Mouse (Mus musculus): ENCODE data around the gene Ctu2. TPM values are rescaled to one million over a fixed set of nuclear protein-coding genes. Genes with fewer than 3 reads are reported as not detected.
A peak's percentile ranks its signal among the peaks of the same experiment; 100 is the strongest.

Gene Ctu2
- polyA plus RNA-seq, 1 experiment from 2014 or later: 84.7 TPM

DNA sequence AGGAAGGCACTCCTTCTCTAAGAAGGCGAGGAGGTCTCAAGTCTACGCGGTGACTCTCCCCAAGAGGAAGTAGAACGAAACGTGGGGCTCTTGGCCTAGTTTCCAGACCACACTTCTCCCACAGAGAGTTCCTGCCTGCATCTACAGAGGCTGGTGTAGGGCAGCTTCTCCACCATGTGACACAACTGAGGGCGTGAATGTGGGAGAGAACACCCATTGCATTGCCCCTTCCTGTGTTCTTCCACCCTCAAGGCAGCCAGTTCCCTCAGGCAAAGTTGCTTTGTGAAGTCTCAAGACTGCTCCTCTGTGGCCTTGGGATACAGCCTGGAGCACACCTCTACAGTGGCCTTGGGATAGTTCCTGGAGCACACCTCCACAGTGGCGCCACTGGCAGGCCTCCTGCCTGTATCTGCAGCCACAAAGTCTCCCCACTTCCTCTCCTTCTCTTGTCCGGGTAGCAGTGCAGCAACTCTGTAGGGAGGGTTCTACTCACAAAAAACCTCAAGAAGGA lies 2.0 kb upstream of the Ctu2 start:
- Histone ChIP-seq H3K9me3 (no peaks in the 10 kb centered on the region), H3K4me3 (no peak overlapping the region), H3K27ac (no peak overlapping the region), H3K27me3 (ENCODE audit: poor library complexity, severe bottlenecking) (no peaks in the 10 kb centered on the region), H3K4me1 (peaks cover 31% of the 10 kb centered on the region), H3K36me3 (replicated peaks) (peaks cover 60% of the 10 kb centered on the region)
- WGBS: 90% methylated on average over 8 of the region's 8 CpGs
- DNase-seq (ENCODE audit: extremely low spot score, low spot score): no peak

DNA sequence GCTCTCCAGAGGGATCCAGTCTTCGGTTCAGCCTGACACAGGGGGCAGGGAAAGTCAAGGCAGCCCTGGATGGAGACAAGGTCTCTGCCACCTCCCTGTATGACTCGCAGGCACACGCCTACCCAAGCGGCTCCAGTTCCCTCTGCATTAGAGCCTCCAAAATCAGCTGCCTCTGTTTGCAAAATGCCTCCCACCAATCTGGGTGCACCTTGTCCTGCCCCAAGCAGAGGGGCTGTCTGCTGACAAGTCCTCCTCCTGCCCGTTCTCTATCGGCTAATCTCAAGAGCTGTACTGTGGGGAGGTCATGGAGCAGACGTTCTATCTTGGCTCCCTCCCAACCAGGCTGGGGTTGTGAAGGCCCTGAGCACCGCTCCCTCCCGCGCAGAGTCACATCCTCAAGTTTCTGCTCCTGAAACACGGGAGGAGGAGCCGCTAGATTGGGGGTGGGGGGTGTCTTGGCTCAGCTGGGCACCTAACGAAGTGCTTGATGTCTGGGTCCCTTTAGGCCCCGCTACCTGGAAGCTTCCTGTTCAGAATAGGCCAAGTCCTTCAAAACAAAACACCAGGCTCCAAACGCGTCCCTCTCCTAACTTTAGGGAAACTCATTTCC lies 887 bp upstream of the Ctu2 start:
- Histone ChIP-seq H3K27me3 (ENCODE audit: poor library complexity, severe bottlenecking) (no peaks in the 10 kb centered on the region), H3K9me3 (no peaks in the 10 kb centered on the region), H3K36me3 (replicated peaks) (peaks cover 61% of the 10 kb centered on the region), H3K4me3 (peak overlapping the region; percentile 98), H3K4me1 (peaks cover 31% of the 10 kb centered on the region), H3K27ac (peak overlapping the region; percentile 91)
- no peak for DNase-seq (ENCODE audit: extremely low spot score, low spot score)
- 21% methylated on average over 16 of the region's 16 CpGs for WGBS

DNA sequence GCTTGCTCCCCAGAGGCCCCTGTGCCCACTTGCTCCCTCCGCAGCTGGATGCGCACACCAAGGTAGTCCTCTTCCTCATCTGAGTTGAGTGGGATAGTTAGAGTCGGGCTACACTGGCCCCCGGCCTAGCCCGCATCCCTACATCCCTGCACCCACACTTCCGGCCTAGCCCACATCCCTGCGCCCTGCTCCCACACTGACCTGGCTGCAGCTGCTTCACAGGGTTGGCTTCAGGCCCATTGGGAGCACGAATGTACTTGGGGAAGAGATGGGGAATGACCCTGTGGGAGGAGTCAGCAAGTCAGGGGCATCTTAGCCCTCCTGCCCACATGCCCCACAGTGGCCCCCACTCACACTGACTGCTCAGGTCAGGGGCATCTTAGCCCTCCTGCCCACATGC lies 6.5 kb downstream of the Ctu2 start:
- H3K27me3 ChIP-seq (ENCODE audit: poor library complexity, severe bottlenecking): no peaks in the 10 kb centered on the region
- peaks cover 2% of the 10 kb centered on the region for H3K4me1 ChIP-seq
- H3K36me3 ChIP-seq (replicated peaks): peaks cover 99% of the 10 kb centered on the region
- no peaks in the 10 kb centered on the region for H3K9me3 ChIP-seq
- H3K4me3 ChIP-seq: no peak overlapping the region
- no peak overlapping the region for H3K27ac ChIP-seq
- no peak for DNase-seq (ENCODE audit: extremely low spot score, low spot score)
- WGBS: 97% methylated on average over 8 of the region's 8 CpGs

DNA sequence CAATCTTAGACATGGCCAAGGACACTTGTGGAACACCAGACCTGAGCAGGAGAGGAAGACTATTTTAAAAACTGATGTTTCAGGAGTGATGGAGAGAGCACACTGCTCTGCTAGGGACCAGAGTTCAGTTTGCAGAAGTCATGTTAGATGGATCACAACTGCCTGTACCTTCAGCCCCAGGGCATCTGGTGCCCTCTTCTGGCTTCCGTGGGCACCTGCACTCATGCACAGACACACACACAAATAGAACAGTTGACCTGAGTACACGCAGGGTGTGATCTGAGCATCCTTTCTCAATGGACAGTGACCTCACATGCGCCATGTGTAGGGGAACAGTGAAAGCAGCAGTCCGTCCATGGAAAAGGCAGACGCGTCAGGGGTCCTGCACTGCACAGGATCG lies 7.9 kb downstream of the Ctu2 start:
- Histone ChIP-seq H3K27ac (no peak overlapping the region), H3K4me3 (no peak overlapping the region), H3K36me3 (replicated peaks) (peaks cover 99% of the 10 kb centered on the region), H3K4me1 (no peaks in the 10 kb centered on the region), H3K9me3 (no peaks in the 10 kb centered on the region), H3K27me3 (ENCODE audit: poor library complexity, severe bottlenecking) (no peaks in the 10 kb centered on the region)
- WGBS: 96% methylated on average over 7 of the region's 7 CpGs
- DNase-seq (ENCODE audit: extremely low spot score, low spot score): no peak

DNA sequence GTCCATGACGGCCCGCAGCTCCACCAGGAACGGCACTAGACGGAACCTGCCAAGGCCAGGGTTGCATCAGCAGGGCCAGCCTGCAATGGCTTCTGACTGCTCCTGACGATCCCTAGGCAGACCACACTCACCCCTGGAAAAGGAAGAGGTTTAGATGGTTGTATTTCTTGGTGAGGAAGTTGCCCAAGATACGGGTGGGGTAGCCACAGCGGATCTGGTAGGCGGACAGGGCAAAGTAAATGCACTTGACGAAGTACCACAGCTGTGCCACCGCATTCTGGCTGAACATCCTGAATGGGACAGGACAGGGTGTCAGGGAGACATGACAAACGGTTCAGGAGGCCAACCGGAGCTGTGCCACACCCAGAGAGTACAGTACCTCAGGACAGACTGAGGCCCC lies 8.9 kb downstream of the Ctu2 start:
- H3K4me1 ChIP-seq: no peaks in the 10 kb centered on the region
- no peak overlapping the region for H3K27ac ChIP-seq
- no peaks in the 10 kb centered on the region for H3K9me3 ChIP-seq
- peaks cover 99% of the 10 kb centered on the region for H3K36me3 ChIP-seq (replicated peaks)
- 93% methylated on average over 12 of the region's 12 CpGs for WGBS
- no peak overlapping the region for H3K4me3 ChIP-seq
- DNase-seq (ENCODE audit: extremely low spot score, low spot score): no peak
- H3K27me3 ChIP-seq (ENCODE audit: poor library complexity, severe bottlenecking): no peaks in the 10 kb centered on the region

DNA sequence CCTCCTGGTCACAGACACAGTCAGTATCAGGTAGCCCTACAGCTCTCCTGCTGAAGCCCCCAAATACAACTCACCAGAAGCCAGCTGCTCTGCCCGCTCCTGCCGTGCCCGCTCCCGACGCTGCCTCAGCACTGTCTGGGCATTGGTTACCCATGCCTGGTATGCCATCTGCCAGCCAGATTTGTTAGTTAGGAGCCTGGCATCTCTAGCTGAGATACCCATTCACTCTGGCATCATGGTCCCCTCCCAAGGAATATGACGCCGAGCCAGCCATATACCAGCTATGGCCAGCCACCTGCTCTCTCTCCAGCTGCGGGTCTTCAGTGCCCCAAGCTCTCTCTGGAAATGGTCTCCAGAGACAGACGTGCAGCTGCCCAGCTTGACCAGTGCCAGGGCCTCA lies 12.4 kb downstream of the Ctu2 start:
- H3K36me3 ChIP-seq (replicated peaks): peaks cover 85% of the 10 kb centered on the region
- no peaks in the 10 kb centered on the region for H3K27me3 ChIP-seq (ENCODE audit: poor library complexity, severe bottlenecking)
- no peak for DNase-seq (ENCODE audit: extremely low spot score, low spot score)
- no peak overlapping the region for H3K27ac ChIP-seq
- WGBS: 95% methylated on average over 9 of the region's 9 CpGs
- no peaks in the 10 kb centered on the region; the same call in 1 of the 2 replicates for H3K9me3 ChIP-seq
- H3K4me3 ChIP-seq: no peak overlapping the region
- no peaks in the 10 kb centered on the region for H3K4me1 ChIP-seq

DNA sequence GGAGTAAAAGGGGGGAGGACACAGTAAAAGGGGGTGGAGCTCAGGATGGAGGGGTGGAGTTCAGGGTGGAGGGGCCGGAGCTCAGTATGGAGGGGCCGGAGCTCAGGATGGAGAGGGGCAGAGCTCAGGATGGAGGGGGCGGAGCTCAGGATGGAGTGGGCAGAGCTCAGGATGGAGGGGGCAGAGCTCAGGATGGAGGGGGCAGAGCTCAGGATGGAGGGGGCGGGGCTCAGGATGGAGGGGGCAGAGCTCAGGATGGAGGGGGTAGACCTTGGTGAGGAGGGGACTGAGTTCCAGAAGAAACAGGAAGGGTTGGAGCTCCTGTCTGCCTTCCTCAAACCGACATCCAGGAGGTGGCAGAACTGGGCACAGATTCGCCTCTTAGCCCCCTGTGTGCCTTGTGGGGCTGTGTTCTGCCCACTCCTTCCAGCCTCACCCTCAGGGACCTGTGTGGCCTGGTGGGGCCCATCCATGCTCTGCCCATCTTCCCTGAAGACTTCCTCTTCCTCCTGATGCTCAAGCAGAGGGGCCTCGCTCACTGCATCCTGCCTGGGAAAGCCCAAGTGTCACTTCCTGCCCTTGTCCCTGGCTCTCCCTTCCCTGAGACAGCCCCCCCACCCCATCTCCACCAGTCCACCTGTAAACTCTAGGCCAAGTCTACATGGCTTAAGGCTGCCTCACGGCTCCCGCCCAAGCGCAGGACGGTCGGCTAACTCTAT lies 21.2 kb downstream of the Ctu2 start:
- H3K36me3 ChIP-seq (replicated peaks): peaks cover 53% of the 10 kb centered on the region
- peaks cover 8% of the 10 kb centered on the region; the same call in 1 of the 2 replicates for H3K4me1 ChIP-seq
- DNase-seq (ENCODE audit: extremely low spot score, low spot score): no peak

DNA sequence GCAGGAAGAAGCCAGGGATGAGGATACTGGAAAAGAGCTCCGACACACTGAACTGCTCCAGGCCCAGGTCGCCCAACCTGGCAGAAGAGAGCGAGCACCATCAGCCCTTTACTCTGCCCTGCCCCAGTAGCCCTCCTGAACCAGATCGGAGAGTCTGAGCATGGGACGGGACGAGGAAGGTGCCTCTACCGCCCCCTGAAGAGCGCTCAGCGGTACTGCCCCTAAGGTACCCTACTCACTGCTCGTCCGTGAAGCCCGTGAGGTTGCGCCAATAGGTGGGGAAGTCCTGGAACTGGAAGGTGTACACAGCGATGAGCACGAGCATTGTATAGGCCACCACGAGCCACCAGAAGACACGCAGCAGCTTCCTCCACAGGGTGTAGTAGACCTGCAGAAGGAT lies 22.0 kb downstream of the Ctu2 start:
- DNase-seq (ENCODE audit: extremely low spot score, low spot score): no peak
- Histone ChIP-seq H3K4me1 (peaks cover 8% of the 10 kb centered on the region; the same call in 1 of the 2 replicates), H3K36me3 (replicated peaks) (peaks cover 49% of the 10 kb centered on the region), H3K4me3 (no peak overlapping the region), H3K9me3 (no peaks in the 10 kb centered on the region), H3K27ac (no peak overlapping the region), H3K27me3 (ENCODE audit: poor library complexity, severe bottlenecking) (no peaks in the 10 kb centered on the region)
- WGBS: 70% methylated on average over 17 of the region's 17 CpGs

More for the DNA sequence above, 21.2 kb downstream of the Ctu2 start:
- Histone ChIP-seq H3K27me3 (ENCODE audit: poor library complexity, severe bottlenecking) (no peaks in the 10 kb centered on the region), H3K4me3 (no peak overlapping the region), H3K9me3 (no peaks in the 10 kb centered on the region; the same call in 1 of the 2 replicates), H3K27ac (no peak overlapping the region)
- WGBS: 89% methylated on average over 12 of the region's 12 CpGs

DNA sequence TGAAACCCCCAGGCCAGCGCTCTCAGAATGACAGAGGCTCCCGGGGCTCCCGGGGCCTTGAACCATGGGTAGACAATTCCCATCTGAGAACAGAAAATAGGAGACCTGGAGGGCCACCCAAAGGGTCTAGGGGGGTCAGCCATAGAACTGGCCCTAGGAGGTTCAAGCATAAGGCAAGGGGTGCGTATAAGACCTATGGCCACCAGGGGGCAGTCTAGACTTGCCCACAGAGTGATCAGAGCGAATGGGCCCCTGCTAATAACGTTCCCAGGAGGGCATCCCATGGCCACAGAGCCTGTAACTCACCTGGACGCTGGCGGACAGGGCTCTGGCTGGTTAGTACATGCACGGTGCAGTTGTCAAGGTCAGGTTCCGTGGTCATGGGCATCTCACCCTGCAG lies 24.9 kb downstream of the Ctu2 start:
- no peak overlapping the region for H3K4me3 ChIP-seq
- peaks cover 38% of the 10 kb centered on the region for H3K36me3 ChIP-seq (replicated peaks)
- no peaks in the 10 kb centered on the region for H3K9me3 ChIP-seq
- peaks cover 17% of the 10 kb centered on the region; the same call in 1 of the 2 replicates for H3K4me1 ChIP-seq
- 40% methylated on average over 10 of the region's 10 CpGs for WGBS
- no peak overlapping the region for H3K27ac ChIP-seq
- peak; percentile 78 for DNase-seq (ENCODE audit: extremely low spot score, low spot score)
- H3K27me3 ChIP-seq (ENCODE audit: poor library complexity, severe bottlenecking): no peaks in the 10 kb centered on the region

DNA sequence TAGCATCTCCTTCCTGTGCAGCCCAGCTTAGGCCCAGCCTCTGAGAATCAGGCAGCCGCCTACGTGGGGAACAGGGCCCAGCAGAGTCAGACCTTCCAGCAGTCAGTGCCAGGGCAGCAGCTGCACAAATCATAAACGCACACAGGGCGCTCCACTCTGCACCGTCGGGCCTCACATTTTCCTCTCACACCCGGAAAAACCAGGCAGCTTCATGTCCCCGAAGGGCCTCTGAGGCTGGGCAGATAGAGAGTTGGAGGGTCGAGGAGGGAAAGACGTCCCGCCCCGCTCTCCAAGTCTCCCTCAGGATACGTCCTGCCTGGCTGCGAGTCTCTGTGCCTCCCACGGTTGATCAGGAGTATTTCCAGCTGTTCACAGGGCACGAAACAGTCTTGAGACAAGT lies 35.6 kb downstream of the Ctu2 start:
- peaks cover 4% of the 10 kb centered on the region for H3K4me1 ChIP-seq
- WGBS: 88% methylated on average over 16 of the region's 16 CpGs
- H3K36me3 ChIP-seq (replicated peaks): peaks cover 1% of the 10 kb centered on the region; the same call in 1 of the 2 replicates
- peak overlapping the region; percentile 1; the same call in 1 of the 2 replicates for H3K27ac ChIP-seq
- DNase-seq (ENCODE audit: extremely low spot score, low spot score): no peak
- no peaks in the 10 kb centered on the region for H3K9me3 ChIP-seq
- no peaks in the 10 kb centered on the region for H3K27me3 ChIP-seq (ENCODE audit: poor library complexity, severe bottlenecking)
- H3K4me3 ChIP-seq: no peak overlapping the region

GRCm38 (mm10) chr8:122512392-122512791 lies 36.4 kb downstream of the Ctu2 start:
- no peak for DNase-seq (ENCODE audit: extremely low spot score, low spot score)
- Histone ChIP-seq H3K9me3 (no peaks in the 10 kb centered on the region), H3K27me3 (ENCODE audit: poor library complexity, severe bottlenecking) (no peaks in the 10 kb centered on the region), H3K4me1 (peaks cover 12% of the 10 kb centered on the region), H3K4me3 (no peak overlapping the region), H3K27ac (0 out of 2 replicates have a peak overlapping the region, but pooled peaks have one; percentile 1), H3K36me3 (replicated peaks) (no peaks in the 10 kb centered on the region; the same call in 1 of the 2 replicates)
- WGBS: 89% methylated on average over 7 of the region's 7 CpGs

GRCm38 (mm10) chr8:122515699-122516098 lies 39.8 kb downstream of the Ctu2 start:
- 95% methylated on average over 14 of the region's 14 CpGs for WGBS
- no peaks in the 10 kb centered on the region; the same call in 1 of the 2 replicates for H3K36me3 ChIP-seq (replicated peaks)
- H3K4me1 ChIP-seq: peaks cover 40% of the 10 kb centered on the region
- H3K27ac ChIP-seq: 0 out of 2 replicates have a peak overlapping the region, but pooled peaks have one; percentile 30
- DNase-seq (ENCODE audit: extremely low spot score, low spot score): no peak
- H3K9me3 ChIP-seq: no peaks in the 10 kb centered on the region
- no peak overlapping the region for H3K4me3 ChIP-seq
- H3K27me3 ChIP-seq (ENCODE audit: poor library complexity, severe bottlenecking): no peaks in the 10 kb centered on the region
